Mouse (Mus musculus) stomach, postnatal 0 days (tissue): ENCODE results near the gene Adamts13.

ENCODE experiments used
- CTCF ChIP-seq: IDR thresholded peaks from 2 replicates; pipeline ENCODE4 v1.5.1; 2016; ENCODE audit warnings: antibody characterized with exemption, low read depth, mild to moderate bottlenecking, moderate library complexity
- EP300 ChIP-seq: optimal IDR thresholded peaks from 2 replicates; pipeline ENCODE3; 2016; ENCODE audit warnings: antibody characterized with exemption

DNA sequence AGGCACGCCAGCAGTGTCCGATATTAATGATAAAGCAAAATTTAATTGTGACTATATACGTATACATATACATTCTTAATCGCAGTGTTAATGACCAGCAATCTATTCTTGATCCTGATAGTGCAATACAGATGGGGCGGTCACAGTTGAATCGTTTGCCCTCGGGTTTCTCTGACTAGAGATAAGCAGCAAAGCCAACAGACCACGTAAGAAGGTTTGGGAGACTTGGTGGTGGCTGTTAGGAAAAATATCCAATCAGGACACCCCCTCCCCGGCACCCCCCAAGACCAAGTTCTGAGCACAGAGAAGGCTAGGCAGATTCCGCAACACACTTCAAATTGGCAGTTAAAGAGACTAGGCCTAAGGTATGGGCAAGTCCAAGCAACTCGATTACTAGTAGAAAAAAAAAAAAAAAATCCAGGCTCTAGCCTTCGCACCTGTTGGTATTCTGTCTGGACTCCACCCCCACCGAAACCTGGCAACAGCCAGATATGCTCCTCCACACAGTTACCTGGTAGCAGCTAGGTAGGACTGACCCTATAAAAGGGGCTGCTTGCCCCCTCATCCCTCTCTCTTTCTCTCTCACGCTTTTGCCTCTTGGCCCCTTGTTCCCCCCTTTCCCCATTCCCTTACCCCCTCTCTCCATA, 8.4 kb upstream of the Adamts13 start:
- no peak; the same call in 1 of the 2 replicates for TF ChIP-seq CTCF
- TF ChIP-seq EP300: no peak
